Mouse (Mus musculus) E14TG2a.4 (cell line): ENCODE results near the gene Olig1.
A peak's percentile ranks its signal among the peaks of the same experiment; 100 is the strongest.

Experiments
- CTCF ChIP-seq: conservative IDR thresholded peaks from 2 replicates; pipeline ENCODE4 v1.5.1; 2014; ENCODE audit warnings: low read length
- NANOG ChIP-seq: IDR thresholded peaks from 2 replicates; pipeline ENCODE4 v1.6.1; 2014; ENCODE audit warnings: borderline replicate concordance, low read length, mixed read lengths
- POU5F1 ChIP-seq: IDR thresholded peaks from 2 replicates; pipeline ENCODE4 v1.6.1; 2014; ENCODE audit warnings: low read length, borderline replicate concordance

DNA sequence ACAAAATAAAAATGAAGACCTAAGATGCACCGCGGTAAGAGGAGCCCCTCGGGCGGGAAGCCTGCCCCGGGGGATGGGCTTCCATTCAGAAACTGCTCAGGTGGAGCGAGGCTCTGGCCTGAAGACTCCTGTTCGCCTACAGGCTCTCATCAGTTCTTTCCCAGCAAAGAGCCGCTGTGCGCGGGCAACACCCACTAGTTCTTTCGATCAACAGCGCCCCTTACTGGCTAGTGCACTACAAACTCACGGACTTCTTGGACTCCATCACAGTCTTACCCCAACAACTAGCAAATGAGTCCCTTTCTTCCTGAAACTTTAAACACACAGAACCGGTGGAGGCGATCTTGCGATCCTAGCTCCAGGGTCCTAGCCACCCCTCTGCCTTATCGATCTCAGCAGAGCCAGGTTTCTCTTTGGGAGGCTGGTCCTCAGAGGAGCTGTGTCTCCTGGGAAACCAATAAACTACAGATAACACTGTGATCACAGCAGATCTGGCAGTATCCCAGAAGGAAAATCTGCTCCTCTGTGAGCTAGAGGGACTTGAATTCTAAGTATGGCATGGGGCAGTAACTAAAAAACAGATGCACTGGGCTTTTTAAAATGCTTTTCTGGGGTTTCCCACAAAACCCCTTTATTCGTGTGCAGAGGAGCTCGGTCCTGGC, 44.7 kb downstream of the Olig1 start:
- TF ChIP-seq CTCF (peak; percentile 43), POU5F1 (no peak), NANOG (no peak)
